Mouse (Mus musculus) cerebellum, adult 18-20 months (tissue): ENCODE data around the gene Adamtsl1.

Experiments used
- DNase-seq, 2 experiments: peaks; one replicate each; pipeline ENCODE4 v3.0.0; 2021

Gene Adamtsl1

DNA sequence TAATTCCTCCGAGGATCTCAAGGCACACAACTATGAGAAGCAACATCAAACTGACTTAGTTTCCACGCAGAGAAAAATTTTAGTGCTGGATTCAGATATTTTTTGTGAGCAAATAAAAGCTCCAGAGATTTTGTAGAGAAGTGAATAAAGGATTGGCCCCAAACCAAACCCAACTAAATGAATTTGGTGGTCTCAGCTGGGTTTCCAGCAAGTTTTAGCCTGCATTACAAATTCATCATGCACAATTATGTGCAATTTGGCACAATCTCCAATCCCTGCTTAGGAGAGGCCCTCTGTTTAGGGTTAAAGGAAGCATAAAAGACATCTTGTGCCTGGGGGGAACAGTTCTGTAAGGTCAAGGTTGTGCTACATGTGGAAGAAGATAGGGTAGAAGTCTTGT is 427.9 kb downstream of the Adamtsl1 start:
- DNase-seq: no peak

DNA sequence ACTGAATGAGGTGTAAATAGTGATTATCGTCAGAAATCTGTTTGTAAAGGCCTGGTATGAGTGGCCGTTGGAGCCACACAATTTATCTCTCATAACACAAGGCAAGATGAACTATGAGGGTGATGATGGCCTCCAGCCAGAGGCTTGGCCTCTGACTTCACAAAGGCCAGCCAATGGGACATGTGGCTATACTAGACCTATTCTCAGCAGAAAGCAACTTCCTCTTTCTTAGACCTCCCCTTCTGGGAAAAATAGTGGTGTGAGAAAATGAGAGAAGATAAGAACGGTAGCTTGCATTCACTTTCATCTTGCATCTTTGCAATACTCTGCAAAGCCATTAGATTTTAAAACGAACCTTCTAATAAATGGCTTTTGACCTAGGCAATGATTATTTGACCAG is 439.6 kb downstream of the Adamtsl1 start:
- no peak for DNase-seq

GRCm38 (mm10) chr4:85955387-85955786 is 441.4 kb downstream of the Adamtsl1 start:
- no peak for DNase-seq

- no peak for DNase-seq
Observed at GRCm38 (mm10) chr4:85957266-85957665, 443.3 kb downstream of the Adamtsl1 start.

- no peak for DNase-seq
Observed at GRCm38 (mm10) chr4:85957879-85958278, 443.9 kb downstream of the Adamtsl1 start.

- DNase-seq: no peak
Observed at GRCm38 (mm10) chr4:85959019-85959418, 445.0 kb downstream of the Adamtsl1 start.

DNA sequence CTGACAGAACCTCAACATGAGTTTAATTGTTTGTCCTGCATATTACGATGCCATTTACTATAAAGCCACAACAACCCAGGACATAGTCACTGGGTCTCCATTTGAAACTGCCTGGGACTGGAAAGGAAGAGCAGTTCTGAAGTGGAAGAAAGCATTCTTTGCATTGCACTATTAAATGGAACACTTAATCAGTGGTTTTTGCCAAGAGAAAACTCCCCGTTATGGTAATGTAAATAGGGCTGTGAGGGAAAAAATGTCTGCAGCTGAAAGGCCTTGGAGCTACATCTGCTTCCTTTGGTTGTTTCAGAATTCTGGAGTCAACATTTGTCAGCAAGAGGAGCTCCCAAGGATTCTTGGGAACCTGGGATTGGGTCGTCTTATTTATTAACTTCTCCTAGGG is 462.2 kb downstream of the Adamtsl1 start:
- DNase-seq: no peak

- no peak for DNase-seq
Observed at GRCm38 (mm10) chr4:85979206-85979605, 465.2 kb downstream of the Adamtsl1 start.

- no peak for DNase-seq
Observed at GRCm38 (mm10) chr4:86006596-86006995, 492.6 kb downstream of the Adamtsl1 start.

- DNase-seq: no peak
Observed at GRCm38 (mm10) chr4:86013640-86014039, 499.7 kb downstream of the Adamtsl1 start.

- no peak for DNase-seq
Observed at GRCm38 (mm10) chr4:86018928-86019327, 505.0 kb downstream of the Adamtsl1 start.

DNA sequence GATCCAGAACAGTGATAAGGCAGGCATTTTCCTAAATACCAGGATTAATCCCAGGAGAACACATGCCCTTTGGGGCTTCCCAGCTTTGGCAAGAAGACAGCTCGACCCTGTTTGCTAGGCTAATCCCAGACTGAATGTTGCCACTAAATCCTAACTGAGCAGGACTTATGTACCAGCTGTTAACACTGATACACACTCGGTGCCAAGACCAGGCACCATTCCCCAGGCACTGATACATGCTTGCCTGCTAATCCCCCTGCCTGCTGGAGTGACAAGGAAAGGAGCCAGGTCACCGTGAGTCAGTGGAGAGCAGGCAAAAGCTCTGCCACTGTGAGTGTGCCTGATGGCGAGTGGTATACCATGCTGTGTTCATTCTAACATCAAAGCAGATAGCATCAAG is 505.6 kb downstream of the Adamtsl1 start:
- DNase-seq: no peak

DNA sequence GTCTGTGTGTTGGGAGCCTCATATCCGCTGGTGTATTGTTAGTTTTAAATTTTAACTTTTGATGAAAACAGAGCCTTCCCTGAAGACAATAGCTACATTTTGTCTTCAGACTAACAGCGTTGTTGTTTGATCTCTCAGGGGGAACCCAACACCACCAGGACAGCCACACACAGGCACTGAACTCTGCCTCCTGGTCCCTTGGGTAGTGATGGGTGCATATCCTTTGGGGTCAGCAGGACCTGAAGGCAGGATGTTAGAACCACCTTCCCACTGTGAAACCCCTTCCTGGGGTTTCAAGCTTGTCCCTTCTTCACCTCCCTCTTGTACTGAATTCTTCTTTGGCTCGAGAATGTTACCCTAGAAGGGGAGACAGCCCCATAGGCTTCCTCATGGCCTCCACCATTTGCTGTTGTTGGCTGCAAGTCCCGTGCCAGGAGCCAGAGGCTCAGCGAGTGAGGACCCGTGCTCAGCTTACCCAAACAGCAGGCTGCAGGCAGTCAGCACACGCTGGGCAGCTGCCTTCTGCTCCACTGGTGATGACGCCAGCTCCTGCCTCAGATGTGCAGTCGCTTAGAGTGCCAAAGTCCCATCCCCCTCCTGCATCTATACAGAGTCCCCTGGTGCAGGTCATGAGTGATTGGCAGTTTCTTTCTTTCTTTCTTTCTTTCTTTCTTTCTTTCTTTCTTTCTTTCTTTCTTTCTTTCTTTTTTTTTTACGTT is 506.6 kb downstream of the Adamtsl1 start:
- DNase-seq: no peak

- peak; percentile 29 to 43 for DNase-seq
Observed at GRCm38 (mm10) chr4:86024573-86025160, 510.7 kb downstream of the Adamtsl1 start.

GRCm38 (mm10) chr4:86029486-86029885 is 515.5 kb downstream of the Adamtsl1 start:
- no peak for DNase-seq

DNA sequence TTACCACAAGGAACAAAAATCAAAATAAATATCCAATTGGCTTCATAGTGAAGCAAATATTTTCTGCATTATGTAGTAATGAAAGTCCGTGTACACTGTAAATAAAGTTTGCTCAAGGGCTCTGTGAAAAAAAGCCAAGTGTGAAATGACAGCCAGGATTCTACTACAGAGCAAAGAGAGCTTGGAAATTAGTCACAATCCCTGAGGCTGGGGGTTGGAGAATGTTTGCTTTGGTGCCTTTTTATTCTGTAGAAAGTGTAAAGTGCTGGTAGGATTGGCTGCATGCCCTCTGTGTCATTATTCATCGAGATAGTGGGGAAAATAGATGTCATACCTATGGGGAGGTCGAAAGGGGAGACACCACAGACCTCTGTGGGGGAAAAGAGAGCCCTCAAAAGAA is 516.2 kb downstream of the Adamtsl1 start:
- no peak for DNase-seq

- DNase-seq: no peak
Observed at GRCm38 (mm10) chr4:86031041-86031440, 517.1 kb downstream of the Adamtsl1 start.

GRCm38 (mm10) chr4:86040921-86041320 is 526.9 kb downstream of the Adamtsl1 start:
- no peak for DNase-seq

DNA sequence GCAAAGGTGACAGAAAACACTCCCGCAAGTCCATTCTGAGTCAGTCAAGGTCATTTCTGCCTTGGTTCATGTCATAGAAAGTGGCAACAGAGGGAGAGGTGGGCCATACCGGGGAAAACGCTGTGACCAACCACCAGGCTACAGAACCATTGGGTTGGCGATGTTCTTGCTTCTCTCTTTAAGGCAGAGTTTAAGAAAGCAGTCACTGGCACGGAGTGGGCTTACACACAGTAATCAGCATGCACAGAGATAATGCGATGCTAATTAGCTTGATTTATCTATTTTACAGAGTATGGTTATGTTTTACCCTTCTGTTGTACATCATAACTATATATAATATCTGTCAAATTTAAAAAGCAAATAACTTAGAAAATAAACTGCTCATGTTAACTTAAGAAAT is 531.5 kb downstream of the Adamtsl1 start:
- no peak for DNase-seq

DNA sequence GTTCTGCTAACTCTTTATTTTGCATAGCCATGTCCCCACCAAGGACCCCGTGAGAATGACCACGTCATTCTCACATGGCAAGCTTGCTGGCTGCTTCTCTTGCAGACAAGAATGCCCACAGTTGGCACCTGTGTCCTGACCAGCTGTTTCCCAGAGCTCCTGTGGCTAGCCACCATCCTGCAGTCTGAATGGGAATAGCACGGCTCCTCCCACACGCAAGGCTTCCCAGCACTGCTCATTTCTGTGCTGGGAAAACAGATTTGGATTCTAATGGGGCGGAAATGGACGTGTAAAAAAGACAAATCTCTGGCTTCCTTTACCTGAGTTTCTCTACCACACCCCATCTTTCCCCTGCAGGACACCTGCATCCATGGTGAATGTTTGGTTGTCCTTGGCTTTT is 531.9 kb downstream of the Adamtsl1 start:
- DNase-seq: peak; percentile 28 to 39

GRCm38 (mm10) chr4:86046881-86047280 is 532.9 kb downstream of the Adamtsl1 start:
- no peak for DNase-seq

- peak; percentile 31 to 43 for DNase-seq
Observed at GRCm38 (mm10) chr4:86053487-86054237, 539.7 kb downstream of the Adamtsl1 start.

- no peak for DNase-seq
Observed at GRCm38 (mm10) chr4:86060614-86061013, 546.6 kb downstream of the Adamtsl1 start.

DNA sequence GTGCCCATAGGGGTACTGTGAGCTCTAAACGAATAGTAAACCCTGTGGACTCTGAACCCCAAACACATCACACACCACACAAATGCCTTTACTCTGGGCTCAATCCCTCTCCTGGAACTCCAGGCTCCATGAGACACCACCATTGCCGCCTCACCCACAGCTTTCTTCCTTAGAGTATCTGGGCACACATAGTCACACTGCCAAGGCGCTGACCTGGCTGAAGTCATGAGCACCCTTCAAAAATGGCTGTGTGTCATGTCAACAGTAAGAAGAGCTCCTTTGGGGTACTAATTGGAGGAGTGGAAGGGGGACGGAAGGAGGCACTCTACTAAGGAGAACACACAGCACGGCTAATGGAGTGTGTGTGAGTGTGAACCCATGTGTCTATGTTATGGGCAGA is 554.4 kb downstream of the Adamtsl1 start:
- no peak for DNase-seq
